Mouse (Mus musculus) gastrocnemius, postnatal 4 days (tissue): ENCODE results near the gene Trex1. TPM values are rescaled to one million over a fixed set of nuclear protein-coding genes. Genes with fewer than 3 reads are reported as not detected.

Source experiments
- DNase-seq, 2 experiments: peaks; one replicate each; pipeline ENCODE4 v3.0.0; 2021 to 2022; ENCODE audit warnings: low spot score in 2 of 2, mixed read lengths in 2 of 2
- long read RNA-seq, 2 experiments: library from polyadenylated mRNA; stranded (forward); transcript quantifications; one replicate each; pipeline ENCODE4 v2.0.0; 2021
- total RNA-seq, 2 experiments: library from RNA; stranded (reverse); gene quantifications; 2 replicates each; pipeline ENCODE4 v1.2.3; 2021

Gene Trex1
- 10 to 100 TPM; 10.3 to 12.0 TPM for total RNA-seq
- long read RNA-seq, experiment 1, partial matches to known transcripts: 0 of 7 reads
- long read RNA-seq, experiment 1, other reads (novel, unspliced or antisense): 0 of 7 reads
- long read RNA-seq, experiment 2, partial matches to known transcripts: 0 of 7 reads
- long read RNA-seq, experiment 2, other reads (novel, unspliced or antisense): 0 of 7 reads

GRCm38 (mm10) chr9:109059136-109059903, at the start of gene Trex1:
Gene Trex1, minus strand, starts transcription at chr9:109059734.
- peak; percentile 74 to 88 for DNase-seq

GRCm38 (mm10) chr9:109107341-109107740, 47.8 kb upstream of the Trex1 start:
- no peak for DNase-seq

GRCm38 (mm10) chr9:109105648-109106047, 46.1 kb upstream of the Trex1 start:
- no peak for DNase-seq

GRCm38 (mm10) chr9:109105011-109105410, 45.5 kb upstream of the Trex1 start:
- DNase-seq: no peak

GRCm38 (mm10) chr9:109104083-109104482, 44.5 kb upstream of the Trex1 start:
- no peak for DNase-seq

- DNase-seq: no peak
Measured at GRCm38 (mm10) chr9:109103250-109103649, 43.7 kb upstream of the Trex1 start.

GRCm38 (mm10) chr9:109102541-109102940, 43.0 kb upstream of the Trex1 start:
- no peak for DNase-seq

- DNase-seq: no peak
Measured at GRCm38 (mm10) chr9:109101933-109102445, 42.5 kb upstream of the Trex1 start.

- no peak for DNase-seq
Measured at GRCm38 (mm10) chr9:109100307-109100928, 40.9 kb upstream of the Trex1 start.

GRCm38 (mm10) chr9:109098969-109099368, 39.4 kb upstream of the Trex1 start:
- DNase-seq: no peak

GRCm38 (mm10) chr9:109098366-109098765, 38.8 kb upstream of the Trex1 start:
- DNase-seq: no peak

GRCm38 (mm10) chr9:109097831-109098230, 38.3 kb upstream of the Trex1 start:
- no peak for DNase-seq

- DNase-seq: no peak
Measured at GRCm38 (mm10) chr9:109097291-109097690, 37.8 kb upstream of the Trex1 start.

GRCm38 (mm10) chr9:109096856-109097255, 37.3 kb upstream of the Trex1 start:
- no peak for DNase-seq

- DNase-seq: no peak
Measured at GRCm38 (mm10) chr9:109096251-109096661, 36.7 kb upstream of the Trex1 start.

- DNase-seq: peak; percentile 45 to 67
Measured at GRCm38 (mm10) chr9:109095137-109095982, 35.8 kb upstream of the Trex1 start, which contains the start of gene Plxnb1. Gene Plxnb1, plus strand, starts transcription at chr9:109095389.

- DNase-seq: no peak
Measured at GRCm38 (mm10) chr9:109094553-109095136, 35.1 kb upstream of the Trex1 start.

GRCm38 (mm10) chr9:109093786-109094552, 34.4 kb upstream of the Trex1 start:
- no peak for DNase-seq

- DNase-seq: no peak
Measured at GRCm38 (mm10) chr9:109092799-109093198, 33.3 kb upstream of the Trex1 start.

GRCm38 (mm10) chr9:109091802-109092201, 32.3 kb upstream of the Trex1 start:
- DNase-seq: no peak
